Comparison of ENCODE assay signal across 19 mouse cellular contexts in genomic region chr17:30518431-30519171, GRCm38 (mm10). TPM values are rescaled to one million over a fixed set of nuclear protein-coding genes. Genes with fewer than 3 reads are reported as not detected.
DNase-seq lines count a peak whose midpoint lies in the region; ATAC-seq and TF ChIP-seq lines count a peak whose summit lies in the region.
"Had no signal": no experiment of that assay in that cellular context is flagged by ENCODE, and none has a peak within 500 bp of the region (broad histone marks: within the 10 kb centered on the region; RNA-seq: fewer than 3 reads in every experiment).

No protein-coding gene starts in this region.

- DNase-seq in heart, adult 11 months, result peak; percentile 77
- DNase-seq in heart, postnatal 4 days, result no peak
- peak; percentile 38 for DNase-seq in 3134 (ENCODE audit: extremely low read depth, insufficient read length, low spot score)
- DNase-seq in urinary bladder, postnatal 14 days (ENCODE audit: low spot score), result no peak
- DNase-seq in layer of hippocampus, adult 8-10 months (ENCODE audit: low spot score in 2 of 2), result no peak
- DNase-seq: adrenal gland, adult 2 months; B cell, adult 2 months; cerebellum, adult 2 months; right cerebral cortex, postnatal 14 days had no signal

- peak overlapping the region; percentile 5 for H3K27ac ChIP-seq in bone marrow, adult 2 months (ENCODE audit: control insufficient read depth, insufficient read depth, low read depth, low read length, poor library complexity)
- H3K27ac ChIP-seq: embryonic facial prominence, embryonic 12.5 days; heart, embryonic 15.5 days; intestine, embryonic 15.5 days; limb, embryonic 13.5 days; liver, embryonic 15.5 days; midbrain, embryonic 12.5 days had no signal

- no peak overlapping the region for H3K4me3 ChIP-seq in bone marrow, adult 2 months (replicated peaks; ENCODE audit: control insufficient read depth, low read depth, low read length)
- H3K4me3 ChIP-seq: embryonic facial prominence, embryonic 12.5 days; heart, embryonic 15.5 days; intestine, embryonic 15.5 days; limb, embryonic 13.5 days; liver, embryonic 15.5 days; midbrain, embryonic 12.5 days had no signal

- no peak for TF ChIP-seq POLR2A in bone marrow, adult 2 months (IDR thresholded peaks at IDR 0.05; ENCODE audit: borderline replicate concordance, control insufficient read depth, low read depth, low read length)

- peak; percentile 98 for ATAC-seq in megakaryocyte progenitor cell, adult 5-6 weeks (replicated peaks; ENCODE audit: poor library complexity)
- ATAC-seq in erythroid progenitor cell, adult 5-6 weeks (replicated peaks; ENCODE audit: low FRiP score, poor library complexity, severe bottlenecking), result no peak
- ATAC-seq: forebrain, embryonic 16.5 days; intestine, embryonic 15.5 days had no signal

- H3K4me1 ChIP-seq in bone marrow, adult 2 months (ENCODE audit: control insufficient read depth, insufficient read depth, low read length), result no peaks in the 10 kb centered on the region
- H3K4me1 ChIP-seq: embryonic facial prominence, embryonic 12.5 days; intestine, embryonic 15.5 days; limb, embryonic 13.5 days; liver, embryonic 15.5 days; midbrain, embryonic 12.5 days had no signal

- 45% methylated on average over 8 of the region's 8 CpGs for WGBS in bone marrow, adult 2 months

- TF ChIP-seq CTCF in bone marrow, adult 2 months (IDR thresholded peaks at IDR 0.05; ENCODE audit: control insufficient read depth, insufficient read depth, low read length), result no peak

RNA-seq across cellular contexts. Expression of gene Btbd9, which starts 57.7 kb away (rescaled TPM):
- 10 to 100 TPM; 40.6 to 40.9 TPM for total RNA-seq in heart, postnatal 4 days (2021)
- polyA plus RNA-seq in bone marrow, adult 2 months (2011; ENCODE audit: insufficient read depth, insufficient read length, low replicate concordance, missing spikeins), result 4.7 and 21.0 TPM in 2 replicates
- 20.1 and 25.4 TPM in 2 replicates for total RNA-seq in megakaryocyte progenitor cell, adult 5-6 weeks (2015)
- 17.2 and 22.9 TPM in 2 replicates for total RNA-seq in megakaryocyte progenitor cell, adult 5-6 weeks (2017)
- 8.8 and 14.1 TPM in 2 replicates for total RNA-seq in erythroid progenitor cell, adult 5-6 weeks (2015; ENCODE audit: low replicate concordance)
- 4.6 and 7.7 TPM in 2 replicates for total RNA-seq in erythroid progenitor cell, adult 5-6 weeks (2017; ENCODE audit: low replicate concordance)
- 100 to 1,000 TPM; 133 to 171 (median 150) TPM for total RNA-seq in layer of hippocampus, adult 8-10 months (2022)

Comparison
In these comparisons a context has a peak if more than half of its experiments do, and no peak if none do; other contexts are left out.
1. DNase-seq: peak in heart, adult 11 months (single experiment) and 3134 (single experiment); none in heart, postnatal 4 days (single experiment), urinary bladder, postnatal 14 days (single experiment) and layer of hippocampus, adult 8-10 months (0 of 2).